Comparison of ENCODE assay signal across 9 mouse cellular contexts in genomic region chr10:62724936-62725335, GRCm38 (mm10). TPM values are rescaled to one million over a fixed set of nuclear protein-coding genes. Genes with fewer than 3 reads are reported as not detected.
DNase-seq lines count a peak whose midpoint lies in the region; ATAC-seq lines count a peak whose summit lies in the region.
"Had no signal": no experiment of that assay in that cellular context is flagged by ENCODE, and none has a peak within 500 bp of the region (broad histone marks: within the 10 kb centered on the region; RNA-seq: fewer than 3 reads in every experiment).

No protein-coding gene starts in this region.

- H3K4me1 ChIP-seq in hindbrain, embryonic 10.5 days (replicated peaks), result peaks cover 26% of the 10 kb centered on the region
- H3K4me1 ChIP-seq in hindbrain, embryonic 11.5 days (replicated peaks; ENCODE audit: control insufficient read depth, insufficient read depth, low read length), result peaks cover 3% of the 10 kb centered on the region; the same call in 1 of the 2 replicates
- peaks cover 7% of the 10 kb centered on the region; the same call in 1 of the 2 replicates for H3K4me1 ChIP-seq in forebrain, embryonic 11.5 days (replicated peaks; ENCODE audit: control insufficient read depth, insufficient read depth, low read length)
- no peaks in the 10 kb centered on the region for H3K4me1 ChIP-seq in limb, embryonic 11.5 days (ENCODE audit: control insufficient read depth, insufficient read depth, low read length)
- peaks cover 5% of the 10 kb centered on the region; the same call in 1 of the 2 replicates for H3K4me1 ChIP-seq in midbrain, embryonic 16.5 days (ENCODE audit: control insufficient read depth, insufficient read depth, low read length)

- H3K4me2 ChIP-seq in hindbrain, embryonic 11.5 days (replicated peaks; ENCODE audit: low read depth, low read length), result no peak overlapping the region
- H3K4me2 ChIP-seq in forebrain, embryonic 11.5 days (ENCODE audit: low read depth, low read length, severe bottlenecking), result peak overlapping the region; percentile 95; the same call in 1 of the 2 replicates
- H3K4me2 ChIP-seq in limb, embryonic 11.5 days (ENCODE audit: low read depth, severe bottlenecking), result peak overlapping the region; percentile 92; the same call in 1 of the 2 replicates
- H3K4me2 ChIP-seq in midbrain, embryonic 16.5 days (ENCODE audit: low read length), result peak overlapping the region; percentile 79

- H3K9me3 ChIP-seq in hindbrain, embryonic 10.5 days, result no peaks in the 10 kb centered on the region
- H3K9me3 ChIP-seq in hindbrain, embryonic 11.5 days (ENCODE audit: control insufficient read depth, low read length), result no peaks in the 10 kb centered on the region
- H3K9me3 ChIP-seq in forebrain, embryonic 11.5 days (ENCODE audit: control insufficient read depth, low read length), result no peaks in the 10 kb centered on the region
- no peaks in the 10 kb centered on the region for H3K9me3 ChIP-seq in limb, embryonic 11.5 days (ENCODE audit: control insufficient read depth, low read length)
- no peaks in the 10 kb centered on the region for H3K9me3 ChIP-seq in midbrain, embryonic 16.5 days (replicated peaks; ENCODE audit: control insufficient read depth, low read length, poor library complexity, severe bottlenecking)

- no peak for DNase-seq in hindbrain, embryonic 10.5 days (ENCODE audit: low spot score)
- DNase-seq in hindbrain, embryonic 11.5 days (ENCODE audit: low spot score), result no peak
- DNase-seq in forebrain, embryonic 11.5 days (ENCODE audit: low spot score), result no peak
- DNase-seq in limb, embryonic 11.5 days (ENCODE audit: low spot score), result no peak
- DNase-seq in right cerebral cortex, adult 18-20 months, result no peak
- no peak for DNase-seq in adrenal gland, adult 8-10 months
- DNase-seq in cerebellum, adult 9-11 months, result no peak

- no peak overlapping the region for H3K9ac ChIP-seq in hindbrain, embryonic 11.5 days (ENCODE audit: low read depth, low read length)
- H3K9ac ChIP-seq in forebrain, embryonic 11.5 days (ENCODE audit: low read length), result no peak overlapping the region
- H3K9ac ChIP-seq in limb, embryonic 11.5 days (ENCODE audit: low read length), result no peak overlapping the region
- H3K9ac ChIP-seq in midbrain, embryonic 16.5 days (ENCODE audit: low read depth, low read length), result no peak overlapping the region

- 24% methylated on average over 7 of the region's 7 CpGs for WGBS in hindbrain, embryonic 10.5 days
- WGBS in hindbrain, embryonic 11.5 days, result 26% methylated on average over 7 of the region's 7 CpGs
- WGBS in forebrain, embryonic 11.5 days, result 33% methylated on average over 7 of the region's 7 CpGs
- WGBS in limb, embryonic 11.5 days, result 13% methylated on average over 7 of the region's 7 CpGs
- 33% methylated on average over 7 of the region's 7 CpGs for WGBS in midbrain, embryonic 16.5 days

- no peak for ATAC-seq in hindbrain, embryonic 11.5 days (ENCODE audit: low FRiP score)
- no peak for ATAC-seq in forebrain, embryonic 11.5 days (replicated peaks; ENCODE audit: low FRiP score)
- no peak for ATAC-seq in limb, embryonic 11.5 days (ENCODE audit: insufficient number of reproducible peaks, low FRiP score, low TSS enrichment, low read depth)
- ATAC-seq in midbrain, embryonic 16.5 days, result no peak

- H3K4me3 ChIP-seq in hindbrain, embryonic 10.5 days, result peak overlapping the region; percentile 75
- H3K4me3 ChIP-seq in hindbrain, embryonic 11.5 days (ENCODE audit: low read depth, low read length), result no peak overlapping the region
- H3K4me3 ChIP-seq in forebrain, embryonic 11.5 days (ENCODE audit: low read depth, low read length), result no peak overlapping the region; the same call in 1 of the 2 replicates
- no peak overlapping the region for H3K4me3 ChIP-seq in limb, embryonic 11.5 days (ENCODE audit: low read depth, low read length)
- peak overlapping the region; percentile 66 for H3K4me3 ChIP-seq in midbrain, embryonic 16.5 days (ENCODE audit: low read depth, low read length)

- H3K27ac ChIP-seq in hindbrain, embryonic 10.5 days, result no peak overlapping the region
- no peak overlapping the region for H3K27ac ChIP-seq in hindbrain, embryonic 11.5 days (ENCODE audit: low read depth, low read length)
- no peak overlapping the region for H3K27ac ChIP-seq in forebrain, embryonic 11.5 days (ENCODE audit: low read depth, low read length)
- no peak overlapping the region for H3K27ac ChIP-seq in limb, embryonic 11.5 days (replicated peaks; ENCODE audit: low read depth, low read length)
- no peak overlapping the region for H3K27ac ChIP-seq in midbrain, embryonic 16.5 days (ENCODE audit: low read length)

- H3K27me3 ChIP-seq in hindbrain, embryonic 10.5 days (ENCODE audit: insufficient read depth, poor library complexity, severe bottlenecking), result peaks cover 54% of the 10 kb centered on the region
- peaks cover 6% of the 10 kb centered on the region; the same call in 1 of the 2 replicates for H3K27me3 ChIP-seq in hindbrain, embryonic 11.5 days (ENCODE audit: control insufficient read depth, insufficient read depth, low read length)
- H3K27me3 ChIP-seq in forebrain, embryonic 11.5 days (ENCODE audit: control insufficient read depth, insufficient read depth, low read length), result peaks cover 2% of the 10 kb centered on the region; the same call in 1 of the 2 replicates
- H3K27me3 ChIP-seq in limb, embryonic 11.5 days (ENCODE audit: control insufficient read depth, insufficient read depth, low read length), result 0 out of 2 replicates have a peak, but pooled peaks cover 6% of the 10 kb centered on the region
- no peaks in the 10 kb centered on the region for H3K27me3 ChIP-seq in midbrain, embryonic 16.5 days (ENCODE audit: control insufficient read depth, insufficient read depth, low read depth, low read length)

- no peaks in the 10 kb centered on the region for H3K36me3 ChIP-seq in hindbrain, embryonic 10.5 days
- no peaks in the 10 kb centered on the region for H3K36me3 ChIP-seq in hindbrain, embryonic 11.5 days (ENCODE audit: control insufficient read depth, insufficient read depth, low read length)
- H3K36me3 ChIP-seq in forebrain, embryonic 11.5 days (ENCODE audit: control insufficient read depth, insufficient read depth, low read length), result no peaks in the 10 kb centered on the region
- H3K36me3 ChIP-seq in limb, embryonic 11.5 days (ENCODE audit: control insufficient read depth, insufficient read depth, low read length), result no peaks in the 10 kb centered on the region
- no peaks in the 10 kb centered on the region for H3K36me3 ChIP-seq in midbrain, embryonic 16.5 days (ENCODE audit: control insufficient read depth, insufficient read depth, low read length)

RNA-seq across cellular contexts. Expression of gene Stox1, which starts 1.0 kb away (rescaled TPM):
- polyA plus RNA-seq in hindbrain, embryonic 10.5 days (2016; fragmentation: Nextera tagmentation; extraction: Ambion mirVana), result 3.2 and 3.3 TPM in 2 replicates
- 2.0 and 2.7 TPM in 2 replicates for polyA plus RNA-seq in hindbrain, embryonic 11.5 days (2014; fragmentation: Nextera tagmentation; extraction: Ambion mirVana)
- 3.7 and 4.4 TPM in 2 replicates for polyA plus RNA-seq in forebrain, embryonic 11.5 days (2014; fragmentation: Nextera tagmentation; extraction: Ambion mirVana)
- 0.64 and 1.4 TPM in 2 replicates for polyA plus RNA-seq in limb, embryonic 11.5 days (2014; fragmentation: Nextera tagmentation; extraction: Ambion mirVana)
- polyA plus RNA-seq in midbrain, embryonic 16.5 days (2015; fragmentation: Nextera tagmentation; extraction: Ambion mirVana), result 3.5 and 5.4 TPM in 2 replicates
- total RNA-seq in adrenal gland, adult 8-10 months (2022), result 1 to 10 TPM in 2 of 4 experiments, under 1 TPM in 2; 0.66 to 1.2 (median 0.99) TPM
- polyA plus RNA-seq: myocyte had no signal

Comparison
In these comparisons a context has a peak if more than half of its experiments do, and no peak if none do; other contexts are left out.
1. H3K4me3 ChIP-seq: peak in hindbrain, embryonic 10.5 days (single experiment) and midbrain, embryonic 16.5 days (single experiment); none in hindbrain, embryonic 11.5 days (single experiment), forebrain, embryonic 11.5 days (single experiment) and limb, embryonic 11.5 days (single experiment).